Mouse (Mus musculus) frontal cortex, postnatal 10 days (tissue): ENCODE measurements around the gene Rnaseh2b.

ENCODE experiments used
- DNase-seq, 2 experiments: peaks; one replicate each; pipeline ENCODE4 v3.0.0; 2022; ENCODE audit warnings: low spot score in 2 of 2, mixed read lengths in 1 of 2

Gene Rnaseh2b

GRCm38 (mm10) chr14:62311672-62312071 is 19.3 kb downstream of the Rnaseh2b start:
- no peak for DNase-seq

GRCm38 (mm10) chr14:62322581-62323344 is 30.4 kb downstream of the Rnaseh2b start:
- no peak for DNase-seq

GRCm38 (mm10) chr14:62323457-62323856 is 31.1 kb downstream of the Rnaseh2b start:
- no peak for DNase-seq

GRCm38 (mm10) chr14:62324943-62325342 is 32.6 kb downstream of the Rnaseh2b start:
- no peak for DNase-seq

GRCm38 (mm10) chr14:62326026-62326425 is 33.6 kb downstream of the Rnaseh2b start:
- DNase-seq: no peak

- no peak for DNase-seq
Observed at GRCm38 (mm10) chr14:62327171-62327570, 34.8 kb downstream of the Rnaseh2b start.

- DNase-seq: no peak
Observed at GRCm38 (mm10) chr14:62328606-62329005, 36.2 kb downstream of the Rnaseh2b start.

GRCm38 (mm10) chr14:62329631-62330030 is 37.2 kb downstream of the Rnaseh2b start:
- no peak for DNase-seq

GRCm38 (mm10) chr14:62331457-62331856 is 39.1 kb downstream of the Rnaseh2b start:
- no peak for DNase-seq

- DNase-seq: peak; percentile 78 to 85
Observed at GRCm38 (mm10) chr14:62331866-62332619, 39.7 kb downstream of the Rnaseh2b start.

GRCm38 (mm10) chr14:62333909-62334687 is 41.7 kb downstream of the Rnaseh2b start:
- DNase-seq: no peak

GRCm38 (mm10) chr14:62339196-62339595 is 46.8 kb downstream of the Rnaseh2b start:
- DNase-seq: no peak

- no peak for DNase-seq
Observed at GRCm38 (mm10) chr14:62341887-62342642, 49.7 kb downstream of the Rnaseh2b start.

GRCm38 (mm10) chr14:62342643-62343144 is 50.3 kb downstream of the Rnaseh2b start:
- no peak for DNase-seq

GRCm38 (mm10) chr14:62346570-62346969 is 54.2 kb downstream of the Rnaseh2b start:
- no peak for DNase-seq

GRCm38 (mm10) chr14:62347103-62347502 is 54.7 kb downstream of the Rnaseh2b start:
- no peak for DNase-seq

GRCm38 (mm10) chr14:62349786-62350185 is 57.4 kb downstream of the Rnaseh2b start:
- DNase-seq: no peak

- no peak for DNase-seq
Observed at GRCm38 (mm10) chr14:62350186-62350585, 57.8 kb downstream of the Rnaseh2b start.

- no peak for DNase-seq
Observed at GRCm38 (mm10) chr14:62350890-62351289, 58.5 kb downstream of the Rnaseh2b start.

- no peak for DNase-seq
Observed at GRCm38 (mm10) chr14:62353372-62353771, 61.0 kb downstream of the Rnaseh2b start.

GRCm38 (mm10) chr14:62353793-62354192 is 61.4 kb downstream of the Rnaseh2b start:
- no peak for DNase-seq
